Mouse (Mus musculus): ENCODE data around the gene Anks4b.

- TF ChIP-seq CTCF (IDR thresholded peaks at IDR 0.05; ENCODE audit: control insufficient read depth, insufficient read depth, insufficient read length), result no peak
- no peak for TF ChIP-seq MAX (IDR thresholded peaks at IDR 0.05)
- TF ChIP-seq MYOG (IDR thresholded peaks at IDR 0.05; ENCODE audit: control insufficient read depth, extremely low read depth, insufficient read length), result no peak
- no peak for TF ChIP-seq CEBPB (IDR thresholded peaks at IDR 0.05; ENCODE audit: low read depth)
- no peak for TF ChIP-seq MYOD1 (IDR thresholded peaks at IDR 0.05; ENCODE audit: control insufficient read depth, insufficient read length, low read depth)
- TF ChIP-seq USF1 (IDR thresholded peaks at IDR 0.05; ENCODE audit: low read depth), result no peak
- no peak for TF ChIP-seq FOSL1 (IDR thresholded peaks at IDR 0.05; ENCODE audit: insufficient read depth, low read length, poor library complexity, severe bottlenecking)
Observed at GRCm38 (mm10) chr7:120177611-120178010, 4.0 kb downstream of the Anks4b start.
